Mouse (Mus musculus) adipocyte (in vitro differentiated cells): ENCODE measurements around the gene Ccer2.

Source experiments
- DNase-seq: peaks from one replicate; pipeline ENCODE4 v3.0.0-alpha.2; 2016; ENCODE audit warnings: low spot score

Gene Ccer2

GRCm38 (mm10) chr7:28756079-28756478, at the start of gene Ccer2:
Gene Ccer2 (plus strand): TSS chr7:28756174.
- DNase-seq, result no peak

- DNase-seq, result no peak
These were observed 46.5 kb upstream of the Ccer2 start for GRCm38 (mm10) chr7:28709454-28709853.

- DNase-seq, result no peak
These were observed 45.0 kb upstream of the Ccer2 start for GRCm38 (mm10) chr7:28710962-28711361.

- no peak for DNase-seq
These were observed 41.3 kb upstream of the Ccer2 start for GRCm38 (mm10) chr7:28714667-28715066.

- DNase-seq, result no peak
These were observed 40.4 kb upstream of the Ccer2 start for GRCm38 (mm10) chr7:28715598-28715997.

- DNase-seq, result peak; percentile 43
These were observed 39.2 kb upstream of the Ccer2 start, which contains the start of gene Fbxo17 for GRCm38 (mm10) chr7:28716590-28717281. Gene Fbxo17 (plus strand): TSS chr7:28716804.

GRCm38 (mm10) chr7:28717726-28718125, 38.2 kb upstream of the Ccer2 start:
- DNase-seq, result no peak

GRCm38 (mm10) chr7:28719159-28719558, 36.8 kb upstream of the Ccer2 start:
- DNase-seq, result no peak

- no peak for DNase-seq
These were observed 36.3 kb upstream of the Ccer2 start for GRCm38 (mm10) chr7:28719650-28720049.

GRCm38 (mm10) chr7:28720753-28721537, 35.0 kb upstream of the Ccer2 start:
- DNase-seq, result no peak

GRCm38 (mm10) chr7:28722079-28722478, 33.9 kb upstream of the Ccer2 start:
- no peak for DNase-seq

GRCm38 (mm10) chr7:28724613-28725012, 31.4 kb upstream of the Ccer2 start:
- no peak for DNase-seq

- peak; percentile 34 for DNase-seq
These were observed 29.4 kb upstream of the Ccer2 start for GRCm38 (mm10) chr7:28726600-28726999.

- peak; percentile 14 for DNase-seq
These were observed 28.2 kb upstream of the Ccer2 start for GRCm38 (mm10) chr7:28727649-28728340.

GRCm38 (mm10) chr7:28732341-28733142, 23.4 kb upstream of the Ccer2 start:
- DNase-seq, result no peak

GRCm38 (mm10) chr7:28733211-28733610, 22.8 kb upstream of the Ccer2 start:
- no peak for DNase-seq

- no peak for DNase-seq
These were observed 20.3 kb upstream of the Ccer2 start for GRCm38 (mm10) chr7:28735701-28736100.

- no peak for DNase-seq
These were observed 16.1 kb upstream of the Ccer2 start for GRCm38 (mm10) chr7:28739829-28740228.

- DNase-seq, result no peak
These were observed 15.0 kb upstream of the Ccer2 start for GRCm38 (mm10) chr7:28740949-28741348.

- no peak for DNase-seq
These were observed 14.6 kb upstream of the Ccer2 start for GRCm38 (mm10) chr7:28741368-28741708.

GRCm38 (mm10) chr7:28741709-28742438, 14.1 kb upstream of the Ccer2 start, which contains the start of the genes Mrps12 and Sars2:
Gene Mrps12 (minus strand): TSS chr7:28741820.
Gene Sars2 (plus strand): TSS chr7:28741992.
- peak; percentile 97 for DNase-seq
